Mouse (Mus musculus) lung, postnatal 10 days (tissue): ENCODE results near the gene Psat1.

Source experiments
- DNase-seq: peaks from one replicate; pipeline ENCODE4 v3.0.0; 2021

The Psat1 gene

GRCm38 (mm10) chr19:15864129-15864528 lies 83.0 kb downstream of the Psat1 start:
- no peak for DNase-seq

GRCm38 (mm10) chr19:15855379-15855778 lies 91.8 kb downstream of the Psat1 start:
- DNase-seq, result no peak
